In the genomic region with DNA sequence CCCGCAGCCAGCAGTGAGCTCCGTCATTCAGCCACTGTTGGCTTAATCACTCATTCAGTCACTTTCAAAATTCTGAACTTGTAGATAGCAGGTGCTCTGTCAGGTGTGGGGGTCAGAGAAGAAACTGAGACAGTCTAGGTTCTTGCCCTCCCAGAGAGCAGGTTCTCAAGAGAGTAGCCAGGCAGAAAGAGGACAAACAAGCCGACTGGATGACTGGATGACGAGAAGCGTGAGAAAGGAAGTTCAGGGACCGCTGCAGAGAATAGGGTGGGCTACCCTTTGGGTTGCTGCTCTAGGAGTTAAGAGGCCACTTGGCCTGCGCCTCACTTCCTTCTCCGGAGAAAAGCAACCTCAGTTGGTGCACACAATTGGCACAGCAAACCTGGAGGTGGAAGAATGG, we compare ENCODE assay signal across 19 mouse cellular contexts.
"Had no signal": no experiment of that assay in that cellular context is flagged by ENCODE, and none has a peak within 500 bp of the region (broad histone marks: within the 10 kb centered on the region; RNA-seq: fewer than 3 reads in every experiment).

No protein-coding gene starts in this region.

- DNase-seq: liver, postnatal 0 days; lung, adult 2 months; lung, postnatal 14 days; lung, postnatal 36 days; right cerebral cortex, postnatal 14 days; thymus, adult 2 months; thymus, postnatal 14 days; thymus, postnatal 4 days had no signal

- H3K9ac ChIP-seq: liver, embryonic 15.5 days; liver, postnatal 0 days; lung, embryonic 15.5 days; midbrain, embryonic 13.5 days; midbrain, embryonic 15.5 days; neural tube, embryonic 12.5 days; stomach, embryonic 15.5 days had no signal

- H3K27ac ChIP-seq: liver, embryonic 15.5 days; lung, embryonic 15.5 days; macrophage; midbrain, embryonic 13.5 days; midbrain, embryonic 15.5 days; neural tube, embryonic 12.5 days; stomach, embryonic 15.5 days; stomach, postnatal 0 days had no signal

- H3K27me3 ChIP-seq: liver, embryonic 15.5 days; lung, embryonic 15.5 days; megakaryocyte, embryonic 14.5 days; midbrain, embryonic 13.5 days; midbrain, embryonic 15.5 days; neural tube, embryonic 12.5 days; stomach, embryonic 15.5 days had no signal

- H3K4me1 ChIP-seq: midbrain, embryonic 13.5 days; midbrain, embryonic 15.5 days; neural tube, embryonic 12.5 days; stomach, embryonic 15.5 days had no signal

- H3K4me3 ChIP-seq: liver, embryonic 15.5 days; lung, embryonic 15.5 days; megakaryocyte, embryonic 14.5 days; midbrain, embryonic 13.5 days; midbrain, embryonic 15.5 days; neural tube, embryonic 12.5 days; stomach, embryonic 15.5 days had no signal

- H3K9me3 ChIP-seq: liver, embryonic 15.5 days; lung, embryonic 15.5 days; megakaryocyte, embryonic 14.5 days; midbrain, embryonic 13.5 days; midbrain, embryonic 15.5 days; neural tube, embryonic 12.5 days; stomach, embryonic 15.5 days had no signal

- H3K4me2 ChIP-seq: liver, embryonic 15.5 days; lung, embryonic 15.5 days; midbrain, embryonic 11.5 days; midbrain, embryonic 13.5 days; midbrain, embryonic 15.5 days; neural tube, embryonic 12.5 days; stomach, embryonic 15.5 days had no signal

- H3K36me3 ChIP-seq: liver, embryonic 15.5 days; lung, embryonic 15.5 days; midbrain, embryonic 13.5 days; midbrain, embryonic 15.5 days; neural tube, embryonic 12.5 days; stomach, embryonic 15.5 days had no signal

- ATAC-seq: liver, postnatal 0 days; lung, postnatal 0 days; midbrain, embryonic 13.5 days; midbrain, embryonic 15.5 days had no signal
